Mouse (Mus musculus) G1E (cell line): ENCODE data around the gene Gm7247.

Experiments
- CTCF ChIP-seq: IDR thresholded peaks from 2 replicates; pipeline ENCODE4 v1.5.1; 2012; ENCODE audit warnings: low read depth, low read length, inconsistent platforms, mixed read lengths
- POLR2AphosphoS5 ChIP-seq: IDR thresholded peaks from 2 replicates; pipeline ENCODE4 v1.6.1; 2012; ENCODE audit warnings: low read depth, low read length, inconsistent platforms; ENCODE audit not compliant: insufficient replicate concordance

- no peak for TF ChIP-seq POLR2AphosphoS5
- no peak for TF ChIP-seq CTCF
Observed at GRCm38 (mm10) chr14:51361456-51361855, at the start of gene Gm7247.
